Mouse (Mus musculus) neural tube, embryonic 14.5 days (tissue): ENCODE results near the gene Orai2. TPM values are rescaled to one million over a fixed set of nuclear protein-coding genes. Genes with fewer than 3 reads are reported as not detected.
"Not testable (repeated sequence)": the region's sequence is repeated elsewhere in the genome, so short reads cannot be mapped to it uniquely, and the experiment has no call there.

Experiments used
- ATAC-seq: fragments of 200-750 bp; cut with Nextera tagmentation; 2 replicates; pipeline ENCODE4 v1.8.0; 2017; ENCODE audit warnings: low read depth, mild to moderate bottlenecking, moderate TSS enrichment, moderate library complexity
- H3K27ac ChIP-seq: fragments of 300-500 bp; sonication (generic); 2 replicates; pipeline ENCODE4 v1.5.1; 2014; ENCODE audit warnings: low read depth, mild to moderate bottlenecking, control low read depth, low read length, moderate library complexity, mixed read lengths
- H3K27me3 ChIP-seq: fragments of 300-500 bp; sonication (generic); 2 replicates; pipeline ENCODE4 v1.6.1; 2014; ENCODE audit warnings: low read length; ENCODE audit not compliant: control insufficient read depth, insufficient read depth
- H3K36me3 ChIP-seq: fragments of 300-500 bp; sonication (generic); 2 replicates; pipeline ENCODE4 v1.6.1; 2014; ENCODE audit warnings: low read length, mixed read lengths; ENCODE audit not compliant: control insufficient read depth, insufficient read depth
- H3K4me1 ChIP-seq: fragments of 300-500 bp; sonication (generic); 2 replicates; pipeline ENCODE4 v1.6.1; 2014; ENCODE audit warnings: low read length; ENCODE audit not compliant: control insufficient read depth, insufficient read depth
- H3K4me2 ChIP-seq: fragments of 300-500 bp; sonication (generic); 2 replicates; pipeline ENCODE4 v1.6.1; 2014; ENCODE audit warnings: mild to moderate bottlenecking, low read depth, low read length, control low read depth
- H3K4me3 ChIP-seq: fragments of 300-500 bp; sonication (generic); 2 replicates; pipeline ENCODE4 v1.5.1; 2014; ENCODE audit warnings: low read depth, low read length, control low read depth, mixed read lengths
- H3K9ac ChIP-seq: fragments of 300-500 bp; sonication (generic); replicated peaks from 2 replicates; pipeline ENCODE4 v1.6.1; 2014; ENCODE audit warnings: low read depth, mild to moderate bottlenecking, control low read depth, low read length, mixed read lengths
- H3K9me3 ChIP-seq: fragments of 300-500 bp; sonication (generic); 2 replicates; pipeline ENCODE4 v1.6.1; 2016; ENCODE audit warnings: low read length; ENCODE audit not compliant: control insufficient read depth
- WGBS: fragments of 180-500 bp; shearing (Covaris S2); extraction: QIAGEN DNeasy Blood & Tissue Kit; methylation state at CpG from one replicate; pipeline ENCODE4 v1.1.7; 2014; 5-methylcytosine and 5-hydroxymethylcytosine counted together
- polyA plus RNA-seq: library from polyadenylated mRNA; unstranded; fragments of >200 nt; fragmentation: Nextera tagmentation; extraction: Ambion mirVana; gene quantifications from 2 replicates; pipeline ENCODE4 v1.2.1, GENCODE M21; 2014

Orai2 gene
- polyA plus RNA-seq, 1 experiment from 2014 or later: 41.0 TPM

- peaks cover 50% of the 10 kb centered on the region for H3K36me3 ChIP-seq
- no peak overlapping the region for H3K4me3 ChIP-seq
- H3K9me3 ChIP-seq: no peaks in the 10 kb centered on the region
- H3K4me1 ChIP-seq: peaks cover 7% of the 10 kb centered on the region
- H3K27ac ChIP-seq: no peak overlapping the region
- H3K27me3 ChIP-seq: no peaks in the 10 kb centered on the region
- no peak overlapping the region for H3K9ac ChIP-seq
- no peak overlapping the region for H3K4me2 ChIP-seq
- 92% methylated on average over 10 of the region's 10 CpGs for WGBS
- no peak for ATAC-seq
Measured at GRCm38 (mm10) chr5:136122165-136122564, 48.3 kb downstream of the Orai2 start.

GRCm38 (mm10) chr5:136116784-136117112 is 53.8 kb downstream of the Orai2 start:
- Histone ChIP-seq H3K9ac (peak overlapping the region; percentile 80), H3K27ac (peak overlapping the region; percentile 40; the same call in 1 of the 2 replicates), H3K27me3 (no peaks in the 10 kb centered on the region), H3K9me3 (no peaks in the 10 kb centered on the region), H3K4me3 (peak overlapping the region; percentile 88), H3K36me3 (peaks cover 9% of the 10 kb centered on the region), H3K4me1 (peaks cover 12% of the 10 kb centered on the region), H3K4me2 (peak overlapping the region; percentile 64)
- WGBS: 0% methylated on average over 22 of the region's 22 CpGs
- peak; percentile 62; the same call in 1 of the 2 replicates for ATAC-seq

- H3K4me3 ChIP-seq: peak within 1 kb of the TSS; percentile 88
- H3K36me3 ChIP-seq: peaks cover 3% of the 10 kb centered on the region
- peak within 1 kb of the TSS; percentile 64 for H3K4me2 ChIP-seq
- peak within 1 kb of the TSS; percentile 40; the same call in 1 of the 2 replicates for H3K27ac ChIP-seq
- H3K9ac ChIP-seq: peak within 1 kb of the TSS; percentile 80
- no peaks in the 10 kb centered on the region for H3K9me3 ChIP-seq
- no peaks in the 10 kb centered on the region for H3K27me3 ChIP-seq
- peak; percentile 97 for ATAC-seq
- peaks cover 12% of the 10 kb centered on the region for H3K4me1 ChIP-seq
- 3% methylated on average over 42 of the region's 42 CpGs for WGBS
Measured at GRCm38 (mm10) chr5:136115891-136116783, 54.4 kb downstream of the Orai2 start, which contains the start of gene Polr2j. Gene Polr2j (plus strand): TSS chr5:136116631.

- H3K4me1 ChIP-seq: peaks cover 12% of the 10 kb centered on the region
- H3K9ac ChIP-seq, H3K36me3 ChIP-seq, H3K9me3 ChIP-seq, H3K27ac ChIP-seq, H3K27me3 ChIP-seq, H3K4me3 ChIP-seq, ATAC-seq, H3K4me2 ChIP-seq: not testable (repeated sequence)
- 36% methylated on average over 4 of the region's 4 CpGs for WGBS
Measured at GRCm38 (mm10) chr5:136113546-136113945, 57.0 kb downstream of the Orai2 start.

GRCm38 (mm10) chr5:136109042-136109441 is 61.5 kb downstream of the Orai2 start:
- H3K9me3 ChIP-seq: no peaks in the 10 kb centered on the region
- ATAC-seq: no peak
- WGBS: 83% methylated on average over 3 of the region's 3 CpGs
- no peaks in the 10 kb centered on the region for H3K27me3 ChIP-seq
- H3K27ac ChIP-seq: no peak overlapping the region
- H3K4me1 ChIP-seq: no peaks in the 10 kb centered on the region
- H3K4me2 ChIP-seq: no peak overlapping the region
- H3K36me3 ChIP-seq: no peaks in the 10 kb centered on the region
- no peak overlapping the region for H3K4me3 ChIP-seq
- no peak overlapping the region for H3K9ac ChIP-seq

- WGBS: 53% methylated on average over 2 of the region's 2 CpGs
- H3K27me3 ChIP-seq: no peaks in the 10 kb centered on the region
- no peak overlapping the region for H3K27ac ChIP-seq
Measured at GRCm38 (mm10) chr5:136108486-136108885, 62.0 kb downstream of the Orai2 start.

GRCm38 (mm10) chr5:136104511-136104910 is 66.0 kb downstream of the Orai2 start:
- 81% methylated on average over 5 of the region's 5 CpGs for WGBS
- Histone ChIP-seq H3K36me3 (no peaks in the 10 kb centered on the region), H3K27ac (no peak overlapping the region), H3K27me3 (peaks cover 4% of the 10 kb centered on the region; the same call in 1 of the 2 replicates), H3K9me3 (no peaks in the 10 kb centered on the region), H3K4me1 (no peaks in the 10 kb centered on the region), H3K9ac (no peak overlapping the region), H3K4me3 (no peak overlapping the region), H3K4me2 (no peak overlapping the region)
- no peak for ATAC-seq

More at GRCm38 (mm10) chr5:136108486-136108885, 62.0 kb downstream of the Orai2 start:
- no peaks in the 10 kb centered on the region for H3K4me1 ChIP-seq
- H3K4me3 ChIP-seq: no peak overlapping the region
- no peaks in the 10 kb centered on the region for H3K36me3 ChIP-seq
- H3K4me2 ChIP-seq: no peak overlapping the region
- no peaks in the 10 kb centered on the region for H3K9me3 ChIP-seq
- no peak overlapping the region for H3K9ac ChIP-seq
- ATAC-seq: no peak

GRCm38 (mm10) chr5:136102099-136102820 is 68.3 kb downstream of the Orai2 start:
- Histone ChIP-seq H3K4me3 (peak overlapping the region; percentile 36), H3K4me1 (no peaks in the 10 kb centered on the region), H3K9me3 (no peaks in the 10 kb centered on the region), H3K36me3 (no peaks in the 10 kb centered on the region), H3K4me2 (peak overlapping the region; percentile 63), H3K27ac (no peak overlapping the region), H3K27me3 (peaks cover 4% of the 10 kb centered on the region; the same call in 1 of the 2 replicates), H3K9ac (peak overlapping the region; percentile 41; the same call in 1 of the 2 replicates)
- WGBS: 7% methylated on average over 41 of the region's 41 CpGs
- ATAC-seq: peak; percentile 85

GRCm38 (mm10) chr5:136098536-136098935 is 72.0 kb downstream of the Orai2 start:
- Histone ChIP-seq H3K27ac (no peak overlapping the region), H3K27me3 (peaks cover 4% of the 10 kb centered on the region; the same call in 1 of the 2 replicates), H3K36me3 (no peaks in the 10 kb centered on the region), H3K9me3 (no peaks in the 10 kb centered on the region), H3K4me1 (no peaks in the 10 kb centered on the region), H3K4me2 (no peak overlapping the region), H3K4me3 (no peak overlapping the region), H3K9ac (no peak overlapping the region)
- WGBS: 84% methylated on average over 10 of the region's 10 CpGs
- no peak for ATAC-seq
